Mouse (Mus musculus) kidney, postnatal 0 days (tissue): Measurements from ENCODE around the gene Gm42715. TPM values are rescaled to one million over a fixed set of nuclear protein-coding genes. Genes with fewer than 3 reads are reported as not detected.

Experiments
- ATAC-seq: fragments of 200-750 bp; cut with Nextera tagmentation; replicated peaks from 2 replicates; pipeline ENCODE4 v1.8.0; 2017; ENCODE audit warnings: low read depth, moderate number of reproducible peaks, moderate TSS enrichment, moderate library complexity; ENCODE audit not compliant: low FRiP score
- DNase-seq: peaks from one replicate; pipeline ENCODE4 v3.0.0-alpha.2; 2016; ENCODE audit warnings: low spot score
- H3K27ac ChIP-seq: fragments of 300-500 bp; sonication (generic); 2 replicates; pipeline ENCODE4 v1.5.1; 2014; ENCODE audit warnings: mild to moderate bottlenecking
- H3K27me3 ChIP-seq: fragments of 300-500 bp; sonication (generic); 2 replicates; pipeline ENCODE4 v1.6.1; 2014; ENCODE audit warnings: low read length, mixed read lengths; ENCODE audit not compliant: insufficient read depth
- H3K36me3 ChIP-seq: fragments of 300-500 bp; sonication (generic); 2 replicates; pipeline ENCODE4 v1.6.1; 2014; ENCODE audit warnings: low read length, mixed read lengths; ENCODE audit not compliant: insufficient read depth
- H3K4me1 ChIP-seq: fragments of 300-500 bp; sonication (generic); replicated peaks from 2 replicates; pipeline ENCODE4 v1.6.1; 2014; ENCODE audit warnings: antibody characterized with exemption, low read length, mixed read lengths; ENCODE audit not compliant: insufficient read depth
- H3K4me2 ChIP-seq: fragments of 300-500 bp; sonication (generic); 2 replicates; pipeline ENCODE4 v1.6.1; 2014; ENCODE audit warnings: mild to moderate bottlenecking, low read length, moderate library complexity, mixed read lengths
- H3K4me3 ChIP-seq: fragments of 300-500 bp; sonication (generic); replicated peaks from 2 replicates; pipeline ENCODE4 v1.5.1; 2014; ENCODE audit warnings: low read depth, low read length
- H3K9ac ChIP-seq: fragments of 300-500 bp; sonication (generic); 2 replicates; pipeline ENCODE4 v1.6.1; 2014; ENCODE audit warnings: low read depth, low read length
- H3K9me3 ChIP-seq: fragments of 300-500 bp; sonication (generic); replicated peaks from 2 replicates; pipeline ENCODE4 v1.6.1; 2016; ENCODE audit warnings: low read length, inconsistent platforms, mixed read lengths
- CTCF ChIP-seq: IDR thresholded peaks from 2 replicates; pipeline ENCODE4 v1.5.1; 2016; ENCODE audit warnings: antibody characterized with exemption, low read depth, mild to moderate bottlenecking, moderate library complexity
- WGBS: fragments of 180-500 bp; shearing (Covaris S2); extraction: QIAGEN DNeasy Blood & Tissue Kit; methylation state at CpG from one replicate; pipeline ENCODE4 v1.1.7; 2014; 5-methylcytosine and 5-hydroxymethylcytosine counted together
- polyA plus RNA-seq: library from polyadenylated mRNA; unstranded; fragments of >200 nt; fragmentation: Nextera tagmentation; extraction: Ambion mirVana; gene quantifications from 2 replicates; pipeline ENCODE4 v1.2.1, GENCODE M21; 2015

Gm42715 gene
- polyA plus RNA-seq, 1 experiment from 2014 or later = 10.9 TPM

- Histone ChIP-seq H3K36me3 (peaks cover 36% of the 10 kb centered on the region), H3K9ac (peak overlapping the region; percentile 43; the same call in 1 of the 2 replicates), H3K4me2 (peak overlapping the region; percentile 85), H3K9me3 (no peaks in the 10 kb centered on the region), H3K27me3 (no peaks in the 10 kb centered on the region), H3K4me3 (peak overlapping the region; percentile 82; the same call in 1 of the 2 replicates), H3K4me1 (peaks cover 5% of the 10 kb centered on the region; the same call in 1 of the 2 replicates), H3K27ac (no peak overlapping the region)
- no peak for DNase-seq
- 52% methylated on average over 5 of the region's 5 CpGs for WGBS
- no peak for TF ChIP-seq CTCF
- no peak for ATAC-seq
Observed at GRCm38 (mm10) chr7:127587196-127587595, 67.8 kb downstream of the Gm42715 start.

DNA sequence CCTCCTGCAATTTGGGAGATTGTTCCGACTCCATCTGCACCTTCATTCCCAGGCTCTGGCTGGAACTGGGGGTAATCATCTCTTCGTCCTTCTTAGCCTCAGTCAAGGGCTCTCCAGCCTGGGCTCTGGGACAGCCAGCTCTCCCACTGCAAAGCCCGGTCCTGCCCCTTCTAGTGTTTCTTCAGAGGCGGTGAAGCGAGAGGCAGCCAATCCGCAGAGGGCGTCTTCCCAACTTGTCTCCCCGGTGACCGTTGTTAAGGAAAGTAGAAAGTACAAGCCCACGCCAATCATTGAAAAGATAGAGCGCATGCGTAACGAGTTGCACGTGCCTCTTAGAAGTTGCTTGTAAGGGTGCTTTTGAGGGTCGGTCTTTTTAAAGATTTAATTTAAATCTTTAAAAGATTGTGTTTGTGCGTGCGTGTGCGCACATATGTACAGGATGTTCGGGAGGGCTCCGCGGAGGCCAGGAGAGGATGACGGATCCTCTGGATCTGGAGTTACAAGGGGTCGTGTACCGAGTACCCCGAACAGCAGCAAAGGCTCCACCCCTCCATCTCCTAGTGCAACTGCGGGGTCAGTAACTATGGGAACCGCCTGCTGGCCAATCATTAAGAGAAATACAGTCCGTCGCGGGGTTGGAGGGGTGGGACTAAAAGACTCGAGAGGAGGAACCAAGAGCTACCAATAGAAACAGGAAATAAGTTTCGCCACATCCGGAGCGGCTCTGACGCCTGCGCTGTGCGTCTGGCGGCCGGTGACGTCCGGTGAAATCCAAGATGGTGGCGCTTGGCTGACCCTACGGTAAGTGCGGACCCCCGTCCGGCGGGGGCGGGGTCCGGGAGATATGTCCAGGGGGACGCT, 68.9 kb downstream of the Gm42715 start, which contains the start of the genes Ccdc189 and Rnf40:
Ccdc189 (minus strand) TSS at position 585 of the 861 bp plus-strand sequence.
Rnf40 (plus strand) TSS at position 757 of the 861 bp plus-strand sequence.
- peaks cover 5% of the 10 kb centered on the region; the same call in 1 of the 2 replicates for H3K4me1 ChIP-seq
- H3K4me2 ChIP-seq = peak within 1 kb of the TSS; percentile 85
- H3K36me3 ChIP-seq = peaks cover 36% of the 10 kb centered on the region
- peak within 1 kb of the TSS; percentile 82 for H3K9ac ChIP-seq
- ATAC-seq (peak; percentile 97), DNase-seq (peak; percentile 100)
- peak within 1 kb of the TSS; percentile 82 for H3K4me3 ChIP-seq
- H3K9me3 ChIP-seq = no peaks in the 10 kb centered on the region
- H3K27me3 ChIP-seq = no peaks in the 10 kb centered on the region
- H3K27ac ChIP-seq = peak within 1 kb of the TSS; percentile 72
- TF ChIP-seq CTCF = peak; percentile 2; the same call in 1 of the 2 replicates
- under 1% methylated on average over 50 of the region's 50 CpGs for WGBS

DNA sequence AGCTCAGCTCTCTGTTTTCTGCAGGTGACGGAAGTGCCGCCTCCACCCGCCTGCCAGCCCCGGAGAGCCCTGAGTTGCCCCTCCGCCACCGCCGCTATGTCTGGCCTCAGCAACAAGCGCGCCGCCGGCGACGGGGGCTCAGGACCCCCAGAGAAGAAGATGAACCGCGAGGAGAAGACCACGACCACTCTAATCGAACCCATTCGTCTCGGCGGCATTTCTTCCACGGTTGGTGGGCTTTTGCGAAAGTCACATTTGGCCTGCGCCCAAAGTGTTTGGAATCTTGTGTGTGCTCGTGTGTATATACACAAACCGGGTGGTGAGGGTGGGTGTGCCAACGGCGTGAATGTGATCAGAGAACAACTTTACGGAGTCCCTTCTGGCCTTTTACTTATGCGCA, 69.5 kb downstream of the Gm42715 start:
- H3K9me3 ChIP-seq = no peaks in the 10 kb centered on the region
- peak overlapping the region; percentile 82 for H3K9ac ChIP-seq
- ATAC-seq = no peak
- no peak for TF ChIP-seq CTCF
- peaks cover 5% of the 10 kb centered on the region; the same call in 1 of the 2 replicates for H3K4me1 ChIP-seq
- H3K4me2 ChIP-seq = peak overlapping the region; percentile 79
- DNase-seq = no peak
- peak overlapping the region; percentile 82 for H3K4me3 ChIP-seq
- peak overlapping the region; percentile 67; the same call in 1 of the 2 replicates for H3K27ac ChIP-seq
- no peaks in the 10 kb centered on the region for H3K27me3 ChIP-seq
- H3K36me3 ChIP-seq = peaks cover 36% of the 10 kb centered on the region
- 5% methylated on average over 29 of the region's 29 CpGs for WGBS

- Histone ChIP-seq H3K9me3 (no peaks in the 10 kb centered on the region), H3K4me3 (peak overlapping the region; percentile 82), H3K4me1 (peaks cover 5% of the 10 kb centered on the region; the same call in 1 of the 2 replicates), H3K27ac (no peak overlapping the region), H3K4me2 (peak overlapping the region; percentile 79), H3K9ac (0 out of 2 replicates have a peak overlapping the region, but pooled peaks have one; percentile 82), H3K36me3 (peaks cover 42% of the 10 kb centered on the region), H3K27me3 (no peaks in the 10 kb centered on the region)
- DNase-seq = no peak
- no peak for ATAC-seq
- 77% methylated on average over 9 of the region's 9 CpGs for WGBS
- TF ChIP-seq CTCF = no peak
Observed at GRCm38 (mm10) chr7:127589637-127590036, 70.3 kb downstream of the Gm42715 start.

DNA sequence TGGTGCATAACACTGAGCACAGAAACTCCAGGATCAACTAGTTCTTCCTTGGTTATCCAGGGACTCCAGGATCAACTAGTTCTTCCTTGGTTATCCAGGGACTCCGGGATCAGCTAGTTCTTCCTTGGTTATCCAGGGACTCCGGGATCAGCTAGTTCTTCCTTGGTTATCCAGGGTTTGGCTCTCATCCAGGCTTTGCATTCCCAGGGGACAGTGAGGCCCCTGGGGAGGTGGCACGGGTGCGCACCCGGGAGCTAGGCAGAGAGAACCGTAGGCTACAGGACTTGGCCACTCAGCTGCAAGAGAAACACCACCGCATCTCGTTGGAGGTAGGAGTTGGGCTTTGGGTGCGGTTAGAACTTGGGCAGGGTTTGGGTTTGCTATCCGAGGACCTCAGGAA, 71.7 kb downstream of the Gm42715 start:
- H3K4me3 ChIP-seq = no peak overlapping the region
- H3K4me2 ChIP-seq = no peak overlapping the region
- peaks cover 5% of the 10 kb centered on the region; the same call in 1 of the 2 replicates for H3K4me1 ChIP-seq
- no peak overlapping the region for H3K27ac ChIP-seq
- WGBS = 91% methylated on average over 10 of the region's 10 CpGs
- H3K36me3 ChIP-seq = peaks cover 57% of the 10 kb centered on the region
- no peaks in the 10 kb centered on the region for H3K27me3 ChIP-seq
- no peaks in the 10 kb centered on the region for H3K9me3 ChIP-seq
- TF ChIP-seq CTCF = no peak
- no peak for ATAC-seq
- H3K9ac ChIP-seq = no peak overlapping the region
- DNase-seq = no peak

DNA sequence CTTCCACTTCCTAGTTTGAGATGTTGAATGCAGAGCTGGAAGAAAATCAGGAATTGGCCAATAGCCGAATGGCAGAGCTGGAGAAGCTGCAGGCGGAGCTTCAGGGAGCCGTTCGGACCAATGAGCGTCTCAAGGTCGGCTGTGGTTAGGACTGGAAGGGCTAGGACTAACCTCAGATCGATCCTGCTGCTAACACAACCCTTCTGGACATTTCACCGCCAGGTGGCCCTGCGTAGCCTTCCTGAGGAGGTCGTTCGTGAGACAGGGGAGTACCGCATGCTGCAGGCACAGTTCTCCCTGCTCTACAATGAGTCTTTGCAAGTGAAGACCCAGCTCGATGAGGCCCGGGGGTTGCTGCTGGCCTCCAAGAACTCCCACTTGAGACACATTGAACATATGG, 73.2 kb downstream of the Gm42715 start:
- WGBS = 89% methylated on average over 14 of the region's 14 CpGs

More for the DNA sequence above, 73.2 kb downstream of the Gm42715 start:
- Histone ChIP-seq H3K4me2 (no peak overlapping the region), H3K27me3 (no peaks in the 10 kb centered on the region), H3K9ac (no peak overlapping the region), H3K27ac (no peak overlapping the region), H3K9me3 (no peaks in the 10 kb centered on the region), H3K36me3 (peaks cover 71% of the 10 kb centered on the region), H3K4me3 (no peak overlapping the region), H3K4me1 (peaks cover 5% of the 10 kb centered on the region; the same call in 1 of the 2 replicates)
- ATAC-seq = no peak
- DNase-seq = no peak
- TF ChIP-seq CTCF = no peak
